Mouse (Mus musculus) midbrain, postnatal 0 days (tissue): Measurements from ENCODE around the gene Pex14. TPM values are rescaled to one million over a fixed set of nuclear protein-coding genes. Genes with fewer than 3 reads are reported as not detected.

Experiments
- ATAC-seq: fragments of 200-750 bp; cut with Nextera tagmentation; 2 replicates; pipeline ENCODE4 v1.8.0; 2017; ENCODE audit warnings: moderate number of reproducible peaks, mild to moderate bottlenecking, moderate TSS enrichment, moderate library complexity; ENCODE audit not compliant: low FRiP score
- DNase-seq: peaks from one replicate; pipeline ENCODE4 v3.0.0-alpha.2; 2015; ENCODE audit warnings: low spot score
- H3K27ac ChIP-seq: fragments of 300-500 bp; sonication (generic); 2 replicates; pipeline ENCODE4 v1.5.1; 2014; ENCODE audit warnings: low read depth, mild to moderate bottlenecking, low read length, mixed read lengths
- H3K27me3 ChIP-seq: fragments of 300-500 bp; sonication (generic); 2 replicates; pipeline ENCODE4 v1.6.1; 2014; ENCODE audit warnings: low read length, control low read depth, mixed read lengths; ENCODE audit not compliant: insufficient read depth
- H3K36me3 ChIP-seq: fragments of 300-500 bp; sonication (generic); 2 replicates; pipeline ENCODE4 v1.6.1; 2014; ENCODE audit warnings: low read length, control low read depth, mixed read lengths; ENCODE audit not compliant: insufficient read depth
- H3K4me1 ChIP-seq: fragments of 300-500 bp; sonication (generic); 2 replicates; pipeline ENCODE4 v1.6.1; 2014; ENCODE audit warnings: mild to moderate bottlenecking, control low read depth, antibody characterized with exemption, low read length, mixed read lengths; ENCODE audit not compliant: insufficient read depth
- H3K4me2 ChIP-seq: fragments of 300-500 bp; sonication (generic); 2 replicates; pipeline ENCODE4 v1.6.1; 2014; ENCODE audit warnings: low read depth, mild to moderate bottlenecking, low read length, mixed read lengths; ENCODE audit not compliant: poor library complexity, severe bottlenecking
- H3K4me3 ChIP-seq: fragments of 300-500 bp; sonication (generic); 2 replicates; pipeline ENCODE4 v1.5.1; 2014; ENCODE audit warnings: low read depth, mild to moderate bottlenecking, low read length, moderate library complexity
- H3K9ac ChIP-seq: fragments of 300-500 bp; sonication (generic); replicated peaks from 2 replicates; pipeline ENCODE4 v1.6.1; 2014; ENCODE audit warnings: mild to moderate bottlenecking, low read length, moderate library complexity, mixed read lengths; ENCODE audit not compliant: poor library complexity, severe bottlenecking
- H3K9me3 ChIP-seq: fragments of 300-500 bp; sonication (generic); 2 replicates; pipeline ENCODE4 v1.6.1; 2016; ENCODE audit warnings: low read length, control low read depth
- CTCF ChIP-seq: IDR thresholded peaks from 2 replicates; pipeline ENCODE4 v1.5.1; 2016; ENCODE audit warnings: antibody characterized with exemption, mild to moderate bottlenecking
- WGBS: fragments of 180-500 bp; shearing (Covaris S2); extraction: QIAGEN DNeasy Blood & Tissue Kit; methylation state at CpG from one replicate; pipeline ENCODE4 v1.1.7; 2014; 5-methylcytosine and 5-hydroxymethylcytosine counted together
- polyA plus RNA-seq: library from polyadenylated mRNA; unstranded; fragments of >200 nt; fragmentation: Nextera tagmentation; extraction: Ambion mirVana; gene quantifications from 2 replicates; pipeline ENCODE4 v1.2.1, GENCODE M21; 2015
- total RNA-seq: library from RNA; depleted of rRNA; stranded (reverse); fragments of >200 nt; gene quantifications from 2 replicates; pipeline ENCODE4 v1.2.3, GENCODE M21; 2014; rRNA removed

Gene Pex14
- total and polyA plus RNA-seq, 2 experiments from 2014 or later, result 62.5 to 74.0 TPM

DNA sequence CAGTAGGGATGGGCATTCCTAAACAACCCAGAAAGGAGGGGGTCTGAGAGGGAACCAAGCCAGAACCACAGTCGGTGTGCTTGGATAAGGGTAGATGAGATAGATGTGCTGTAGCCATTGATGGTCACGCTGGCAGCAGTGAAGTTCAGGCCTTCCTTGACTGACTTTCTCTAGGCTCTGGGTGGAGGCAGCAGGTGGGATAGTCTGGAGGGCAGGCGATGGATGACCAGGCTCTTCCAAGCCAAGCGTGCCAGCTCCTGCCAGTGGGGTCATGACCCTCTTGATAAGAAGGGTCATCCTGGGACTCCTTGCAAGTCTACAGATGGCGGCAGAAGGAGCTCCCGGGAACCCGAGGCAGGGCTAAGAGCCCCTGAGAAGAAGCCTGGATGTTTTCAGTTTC is 187.5 kb downstream of the Pex14 start:
- Histone ChIP-seq H3K4me1 (peaks cover 3% of the 10 kb centered on the region; the same call in 1 of the 2 replicates), H3K9ac (no peak overlapping the region), H3K4me2 (no peak overlapping the region), H3K27me3 (peaks cover 3% of the 10 kb centered on the region; the same call in 1 of the 2 replicates), H3K36me3 (no peaks in the 10 kb centered on the region), H3K27ac (no peak overlapping the region), H3K9me3 (no peaks in the 10 kb centered on the region), H3K4me3 (no peak overlapping the region)
- no peak for TF ChIP-seq CTCF
- DNase-seq (no peak), ATAC-seq (no peak)
- 68% methylated on average over 7 of the region's 7 CpGs for WGBS

Other genes with a start within 250 kb of the Pex14 start
- 10.5 and 14.6 TPM in 2 replicates for gene Dffa, start 4.3 kb upstream of the Pex14 start, total RNA-seq
- 21.6 and 23.3 TPM in 2 replicates for gene Dffa, start 4.3 kb upstream of the Pex14 start, polyA plus RNA-seq
- gene Cort, start 26.9 kb upstream of the Pex14 start, total RNA-seq, result 1.5 TPM in 1 of 2 replicates, not detected in the other
- gene Cort, start 26.9 kb upstream of the Pex14 start, polyA plus RNA-seq, result 1.1 and 1.2 TPM in 2 replicates
- gene Cenps, start 37.8 kb upstream of the Pex14 start, total RNA-seq, result 3.1 and 3.7 TPM in 2 replicates
- gene Cenps, start 37.8 kb upstream of the Pex14 start, polyA plus RNA-seq, result 17.4 and 21.2 TPM in 2 replicates
- gene Pgd, start 66.9 kb upstream of the Pex14 start, total RNA-seq, result 33.0 and 41.9 TPM in 2 replicates
- 92.5 and 102 TPM in 2 replicates for gene Pgd, start 66.9 kb upstream of the Pex14 start, polyA plus RNA-seq
- 308 and 425 TPM in 2 replicates for gene Kif1b, start 207.8 kb upstream of the Pex14 start, total RNA-seq
- gene Kif1b, start 207.8 kb upstream of the Pex14 start, polyA plus RNA-seq, result 183 and 215 TPM in 2 replicates